Mouse (Mus musculus): ENCODE measurements around the gene Gm49384. TPM values are rescaled to one million over a fixed set of nuclear protein-coding genes. Genes with fewer than 3 reads are reported as not detected.
A peak's percentile ranks its signal among the peaks of the same experiment; 100 is the strongest.
"Not testable (repeated sequence)": the region's sequence is repeated elsewhere in the genome, so short reads cannot be mapped to it uniquely, and the experiment has no call there.

The Gm49384 gene
- total RNA-seq, 2 experiments from 2014 or later, result 3.7 to 3.9 TPM

DNA sequence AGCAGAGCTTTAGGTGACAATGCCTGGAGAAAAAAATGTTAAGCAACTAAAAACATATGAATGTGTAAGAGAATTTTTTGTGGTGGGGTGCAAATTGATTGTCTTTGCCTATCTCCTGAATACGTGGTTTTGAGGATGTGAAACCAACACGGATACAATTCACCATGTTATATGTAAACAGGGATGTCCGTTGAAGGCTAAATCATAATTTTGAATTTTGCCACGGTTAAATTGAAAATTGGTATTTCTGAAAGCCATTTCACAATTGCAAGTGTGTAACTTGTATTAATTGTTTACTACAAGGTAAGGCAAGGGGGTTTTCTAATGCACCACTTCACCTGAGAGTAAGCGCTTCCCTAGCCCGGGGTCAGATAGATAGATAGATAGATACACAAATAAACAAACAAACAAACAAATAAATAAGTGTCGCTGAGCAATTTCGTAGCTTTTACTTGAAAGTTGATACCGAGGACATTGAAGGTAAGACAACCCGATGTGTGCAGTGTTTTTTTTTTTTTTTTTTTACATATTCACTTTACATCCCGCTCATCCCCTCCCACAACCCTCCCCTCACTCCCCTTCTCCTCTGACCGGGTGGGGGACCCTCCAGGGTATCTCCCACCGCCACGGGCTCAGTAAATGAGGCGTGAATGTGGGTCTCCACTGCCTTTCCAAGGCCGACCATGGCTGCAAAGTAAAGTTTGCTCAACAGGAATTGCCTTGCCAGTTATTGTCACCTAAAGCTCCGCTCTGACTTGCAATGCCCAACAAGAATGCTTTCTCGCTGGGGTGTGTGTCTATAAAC, 36.2 kb downstream of the Gm49384 start:
- no peak for DNase-seq

DNA sequence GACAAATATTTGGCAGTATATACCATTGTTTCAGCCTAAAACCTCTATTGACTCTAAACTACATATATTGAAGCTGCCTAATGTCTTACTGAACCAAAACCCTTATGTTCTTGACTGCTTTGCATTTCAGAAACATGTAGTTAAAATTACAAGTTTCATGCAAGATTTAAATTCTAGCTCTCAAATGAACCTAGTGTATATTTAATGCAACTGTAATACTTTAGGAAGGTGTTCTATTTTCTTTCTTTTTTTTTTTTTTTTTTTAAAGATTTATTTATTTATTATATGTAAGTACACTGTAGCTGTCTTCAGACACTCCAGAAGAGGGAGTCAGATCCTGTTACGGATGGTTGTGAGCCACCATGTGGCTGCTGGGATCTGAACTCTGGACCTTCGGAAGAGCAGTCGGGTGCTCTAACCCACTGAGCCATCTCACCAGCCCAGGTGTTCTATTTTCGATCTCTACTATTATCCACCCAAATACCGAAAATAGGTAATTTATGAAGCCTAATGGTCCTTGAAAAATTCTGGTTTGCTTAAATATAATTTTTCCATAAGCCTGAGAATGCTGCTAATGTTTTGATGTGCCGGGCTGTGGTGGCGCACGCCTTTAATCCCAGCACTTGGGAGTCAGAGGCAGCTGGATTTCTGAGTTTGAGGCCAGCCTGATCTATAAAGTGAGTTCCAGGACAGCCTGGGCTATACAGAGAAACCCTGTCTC, 37.0 kb downstream of the Gm49384 start:
- not testable (repeated sequence) for DNase-seq

DNA sequence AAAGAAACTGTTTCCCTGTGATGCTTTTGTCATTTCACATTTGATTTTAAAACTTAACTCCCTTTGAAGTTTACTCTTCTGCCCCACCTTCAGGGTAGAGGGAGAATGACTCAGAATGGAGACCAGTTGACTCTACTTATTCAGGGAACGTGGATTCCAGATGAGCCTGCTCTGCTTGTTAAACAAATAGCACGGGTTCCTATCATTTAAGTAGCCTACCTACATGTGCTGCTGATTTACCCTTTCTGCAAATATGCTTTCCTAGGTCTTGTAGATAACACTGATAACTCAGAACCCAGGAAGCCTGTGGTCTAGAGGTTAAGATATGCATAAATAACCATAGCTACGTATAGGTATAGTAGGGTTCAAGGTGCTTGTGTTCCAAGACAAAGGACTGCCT, 39.2 kb downstream of the Gm49384 start:
- DNase-seq, result no peak

DNA sequence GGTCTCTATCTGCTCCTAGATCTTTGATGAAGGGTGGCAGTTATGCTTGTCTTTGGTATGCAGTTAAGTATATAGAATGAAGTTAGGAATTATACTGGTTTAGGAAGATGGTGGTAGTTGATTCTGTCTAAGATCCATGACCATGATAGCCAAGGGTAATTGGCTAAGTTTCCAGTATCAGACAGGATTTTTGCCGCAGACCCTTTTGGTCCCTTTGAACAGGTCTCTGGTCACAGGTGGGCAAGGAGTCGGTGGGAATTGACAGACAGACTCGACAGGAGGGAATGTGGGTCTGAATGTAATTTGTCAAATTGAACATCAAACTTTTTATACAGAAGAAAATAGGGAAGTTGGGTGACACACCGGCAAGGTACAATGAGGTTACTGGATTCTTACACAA, 40.5 kb downstream of the Gm49384 start:
- DNase-seq, result not testable (repeated sequence)

DNA sequence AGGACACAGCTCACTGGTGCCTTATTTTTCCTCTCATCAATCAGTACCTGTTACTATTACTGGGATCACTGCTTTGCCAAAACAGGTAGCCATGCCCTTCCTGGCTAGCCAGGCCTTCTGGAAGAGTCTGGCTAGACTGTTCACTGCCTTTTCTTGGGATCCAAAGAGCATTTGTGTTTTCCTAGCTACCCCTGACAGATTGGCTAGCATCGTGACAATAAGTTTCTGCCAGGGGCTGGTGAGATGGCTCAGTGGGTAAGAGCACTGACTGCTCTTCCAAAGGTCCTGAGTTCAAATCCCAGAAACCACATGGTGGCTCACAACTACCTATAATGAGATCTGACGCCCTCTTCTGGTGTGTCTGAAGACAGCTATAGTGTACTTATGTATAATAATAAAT, 43.4 kb downstream of the Gm49384 start:
- not testable (repeated sequence) for DNase-seq

DNA sequence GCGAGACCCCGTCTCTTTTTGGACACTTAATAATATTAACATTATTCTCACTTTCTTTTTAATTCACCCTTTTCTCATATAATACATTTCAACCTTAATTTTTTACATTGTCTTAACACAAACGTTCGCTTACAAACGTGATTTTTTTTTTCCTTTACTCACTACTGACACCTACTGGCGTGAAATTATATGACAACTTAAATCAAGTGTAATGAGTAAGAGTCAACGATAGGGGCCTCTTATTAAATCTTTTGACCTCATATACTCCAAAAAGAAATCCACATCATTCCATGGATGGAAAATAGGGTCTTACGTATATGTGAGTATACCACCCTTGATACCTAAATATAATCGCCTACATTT, 44.5 kb downstream of the Gm49384 start:
- no peak for DNase-seq

DNA sequence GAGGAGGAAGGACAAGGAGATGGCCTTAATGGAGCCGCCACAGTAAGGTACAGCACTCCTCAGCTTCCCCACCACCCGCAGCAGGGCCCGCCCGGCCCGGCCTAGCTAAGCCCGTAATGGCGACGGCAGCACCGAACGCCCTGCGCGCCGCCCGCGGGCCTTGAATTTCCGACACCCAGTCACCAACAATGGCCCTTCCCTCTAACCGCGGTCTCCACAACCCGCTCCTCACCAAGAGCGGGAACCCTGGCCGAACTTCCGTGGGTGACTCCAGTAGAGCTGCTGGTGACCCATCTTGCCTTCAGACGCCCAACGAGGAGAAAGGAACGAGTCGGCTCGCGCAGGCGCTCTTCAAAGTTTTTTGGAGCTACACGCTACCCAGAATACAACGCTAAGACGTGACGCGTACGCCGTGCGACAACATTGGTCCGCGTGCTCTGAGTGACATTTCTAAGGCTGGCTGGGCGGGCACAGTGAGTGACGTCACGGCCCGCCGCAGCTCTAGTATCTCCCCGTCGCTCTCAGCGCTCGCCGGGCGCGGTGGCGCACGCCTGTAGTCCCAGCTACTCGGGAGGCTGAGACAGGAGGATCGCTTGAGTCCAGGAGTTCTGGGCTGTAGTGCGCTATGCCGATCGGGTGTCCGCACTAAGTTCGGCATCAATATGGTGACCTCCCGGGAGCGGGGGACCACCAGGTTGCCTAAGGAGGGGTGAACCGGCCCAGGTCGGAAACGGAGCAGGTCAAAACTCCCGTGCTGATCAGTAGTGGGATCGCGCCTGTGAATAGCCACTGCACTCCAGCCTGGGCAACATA, 45.1 kb downstream of the Gm49384 start, which contains the start of gene Rps29:
Rps29 (minus strand) TSS at position 422 of the 813 bp plus-strand sequence.
- peak; percentile 97 for DNase-seq

DNA sequence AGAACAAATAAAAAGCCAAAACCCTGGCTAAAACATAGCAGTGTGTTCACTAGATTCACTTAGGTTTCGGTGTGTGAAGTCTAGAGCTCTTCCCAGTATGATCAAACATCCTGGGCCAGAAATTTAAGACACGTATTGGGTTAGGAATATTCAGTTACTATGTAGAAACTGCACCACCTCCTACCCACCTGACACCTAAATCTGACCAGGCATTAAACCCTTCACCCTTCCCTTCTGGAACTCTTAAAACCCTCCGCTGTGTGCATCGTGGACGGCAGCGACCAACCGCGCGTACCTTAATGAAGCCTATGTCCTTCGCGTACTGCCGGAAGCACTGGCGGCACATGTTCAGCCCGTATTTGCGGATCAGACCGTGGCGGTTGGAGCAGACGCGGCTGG, 45.7 kb downstream of the Gm49384 start:
- no peak for DNase-seq

DNA sequence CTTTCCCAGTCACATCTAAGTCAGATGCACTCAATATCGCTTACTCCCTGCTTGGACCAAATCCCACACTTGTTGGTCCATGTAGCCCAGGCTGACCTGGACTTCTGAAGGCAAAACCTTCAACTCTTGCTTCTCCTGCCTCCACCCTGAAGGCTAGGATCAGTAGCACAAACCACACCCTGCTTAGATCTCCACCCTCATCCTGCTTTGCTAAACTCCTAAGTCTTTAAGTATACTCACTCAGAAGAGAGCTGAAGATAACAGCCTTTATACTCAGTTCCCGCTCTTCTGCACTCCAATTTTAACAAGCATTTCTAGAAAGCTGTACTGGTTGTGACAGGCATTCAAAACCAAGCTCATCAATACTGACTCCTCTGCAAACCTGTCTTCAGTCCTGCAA, 47.0 kb downstream of the Gm49384 start:
- DNase-seq, result no peak

DNA sequence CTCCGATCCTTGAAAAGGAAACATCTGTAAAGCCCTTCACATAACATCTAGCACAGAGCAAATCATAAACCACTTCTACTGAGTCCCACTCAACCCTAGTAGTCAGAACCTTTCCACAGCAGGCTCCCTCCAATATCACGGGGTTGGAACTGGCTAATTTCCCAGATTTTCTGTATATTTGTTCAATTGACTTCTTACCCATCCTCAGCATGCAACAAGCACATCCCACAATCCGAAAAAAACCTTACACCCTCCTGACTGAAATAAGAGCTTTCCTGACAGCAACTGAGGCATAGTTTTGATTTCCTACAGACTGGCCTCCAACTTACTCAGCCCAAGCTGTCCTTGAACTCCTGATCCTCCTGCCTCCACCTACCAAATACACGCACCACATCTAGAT, 47.6 kb downstream of the Gm49384 start:
- DNase-seq, result no peak

DNA sequence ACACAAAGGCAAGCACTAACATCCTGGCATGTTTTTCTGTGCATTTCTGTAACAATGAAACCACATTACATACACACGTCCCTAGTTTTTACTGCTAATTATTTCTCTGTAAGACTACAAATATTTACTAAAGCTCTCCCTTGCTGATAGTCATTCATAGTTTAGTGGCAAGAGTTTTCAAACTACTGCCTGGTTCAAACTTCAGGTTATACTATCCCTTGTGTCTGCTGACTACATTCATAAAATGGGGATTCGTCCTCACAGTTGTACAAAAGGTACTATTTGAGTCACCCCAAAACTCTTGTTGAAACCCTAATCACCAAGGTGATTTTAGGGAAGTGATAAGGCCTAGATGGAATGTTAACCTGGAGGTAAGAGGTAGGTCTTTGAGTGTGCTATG, 48.1 kb downstream of the Gm49384 start:
- DNase-seq, result no peak

DNA sequence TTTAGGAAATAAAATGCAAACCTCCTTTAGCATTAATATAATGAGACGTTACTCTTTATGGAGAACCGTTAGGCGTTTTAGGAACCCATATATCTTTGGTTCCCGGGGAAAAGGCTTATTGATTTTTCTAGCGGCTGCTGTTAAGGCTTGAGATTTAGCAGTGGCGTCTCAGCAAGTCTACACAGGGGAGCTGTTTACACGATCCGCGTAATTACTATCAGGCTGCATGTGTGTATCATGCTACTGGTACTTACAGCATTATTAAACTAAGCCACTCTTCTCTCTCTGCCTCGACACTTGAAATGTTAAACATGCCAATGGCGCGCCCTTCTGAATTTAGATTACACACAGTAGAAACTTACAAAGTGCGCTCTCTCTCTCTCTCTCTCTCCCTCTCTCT, 54.0 kb downstream of the Gm49384 start:
- no peak for DNase-seq

DNA sequence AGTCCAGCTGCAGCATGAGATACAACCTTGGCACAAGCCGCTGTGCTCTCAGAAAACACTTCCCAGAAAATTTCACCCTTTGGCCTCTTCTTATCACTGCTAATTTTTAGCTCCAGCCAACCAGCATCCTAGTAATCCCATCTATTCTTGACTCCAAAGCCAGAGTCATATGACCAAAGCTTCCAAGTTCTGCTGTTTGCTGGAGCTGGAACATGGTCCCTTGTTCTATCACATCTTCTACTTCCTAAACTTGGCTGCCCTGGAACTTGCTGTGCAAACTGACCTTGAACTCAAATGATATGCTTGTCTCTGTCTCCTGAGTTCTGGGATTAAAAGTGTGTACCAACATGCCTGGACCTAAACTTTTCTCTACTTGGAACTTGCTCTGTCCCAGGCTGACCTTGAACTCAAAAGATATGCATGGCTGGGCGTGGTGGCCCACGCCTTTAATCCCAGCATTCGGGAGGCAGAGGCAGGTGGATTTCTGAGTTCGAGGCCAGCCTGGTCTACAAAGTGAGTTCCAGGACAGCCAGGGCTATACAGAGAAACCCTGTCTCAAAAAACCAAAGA, 56.8 kb downstream of the Gm49384 start:
- DNase-seq, result no peak

DNA sequence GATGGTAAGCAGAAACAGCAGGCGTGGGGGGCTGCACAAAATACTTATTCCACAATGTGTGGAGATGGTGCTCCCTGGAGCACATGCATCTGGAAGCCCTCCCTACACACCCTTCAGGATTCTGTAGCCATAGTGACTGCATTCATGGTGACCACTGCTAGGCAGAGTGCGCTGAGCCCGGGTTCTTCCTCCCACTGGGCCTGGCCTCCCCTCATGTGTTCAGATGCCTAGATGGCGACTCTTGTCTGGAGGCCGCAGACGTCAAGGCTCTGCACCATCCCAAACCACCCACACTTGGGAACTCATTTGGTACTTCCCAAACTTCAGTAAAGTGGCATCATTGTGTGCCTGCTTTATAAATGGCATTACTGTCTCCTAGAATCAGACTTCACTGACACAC, 60.6 kb downstream of the Gm49384 start:
- no peak for DNase-seq

DNA sequence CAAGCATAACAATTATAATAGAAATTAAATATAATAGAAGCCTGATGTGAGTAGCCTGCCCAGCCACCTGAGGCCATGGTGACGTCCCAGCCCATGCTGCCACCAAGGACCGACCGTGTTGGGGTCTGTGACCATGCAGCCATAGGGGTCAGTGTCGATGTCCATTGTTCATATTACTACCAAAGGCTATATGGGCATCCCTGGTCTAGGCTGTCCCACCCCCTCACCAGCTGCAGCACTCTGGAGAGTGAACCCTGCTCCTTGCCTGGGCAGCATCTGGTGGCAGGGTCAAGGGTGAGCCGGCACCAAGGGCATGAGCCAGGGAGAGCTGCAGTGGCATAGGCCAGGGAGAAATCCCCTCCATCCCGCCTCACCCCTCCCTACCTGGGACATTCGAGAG, 64.2 kb downstream of the Gm49384 start:
- DNase-seq, result no peak

Small RNAs within 50 kb of the gene (microRNA-seq; reads per million reads assigned to microRNA genes)
- gene Gm47287 (not detected), gene Gm47295 (not detected)

Other genes starting within 250 kb of the Gm49384 start
- gene Rps29, start 45.1 kb downstream of the Gm49384 start, total RNA-seq (2021), result 1,000 to 10,000 TPM; 1,821 to 1,838 TPM
- gene Lrr1, start 35.5 kb downstream of the Gm49384 start, total RNA-seq (2021), result 1 to 10 TPM; 1.9 TPM
- 100 to 1,000 TPM; 453 to 493 TPM for gene Rpl36al, start 20.2 kb downstream of the Gm49384 start, total RNA-seq (2021)
- gene Mgat2, start 20.1 kb downstream of the Gm49384 start, total RNA-seq (2021), result 10 to 100 TPM; 41.5 to 49.4 TPM
- 1 to 10 TPM; 5.5 to 6.0 TPM for gene Gm49383, start 7.2 kb downstream of the Gm49384 start, total RNA-seq (2021)
- 1 to 10 TPM; 1.7 to 2.1 TPM for gene Dnaaf2, start 5.8 kb downstream of the Gm49384 start, total RNA-seq (2021)
- 1 to 10 TPM; 6.0 to 8.6 TPM for gene Pole2, start 23.9 kb upstream of the Gm49384 start, total RNA-seq (2021)
- 10 to 100 TPM in 1 of 2 experiments, 1 to 10 TPM in 1; 5.8 to 10.5 TPM for gene Klhdc1, start 36.9 kb upstream of the Gm49384 start, total RNA-seq (2021)
- 10 to 100 TPM; 67.7 to 80.8 TPM for gene Klhdc2, start 92.4 kb upstream of the Gm49384 start, total RNA-seq (2021)
- gene Nemf, start 152.9 kb upstream of the Gm49384 start, total RNA-seq (2021), result 10 to 100 TPM; 33.9 to 39.0 TPM
- 100 to 1,000 TPM in 1 of 2 experiments, 10 to 100 TPM in 1; 94.9 to 116 TPM for gene Arf6, start 167.9 kb upstream of the Gm49384 start, total RNA-seq (2021)
- gene Gm9887, start 168.2 kb upstream of the Gm49384 start, total RNA-seq (2021), result under 1 TPM in 1 of 2 experiments, not detected in 1; 0.63 TPM

Measured in adrenal gland, postnatal 10 days (tissue).